Mouse (Mus musculus): ENCODE results near the gene Timmdc1. TPM values are rescaled to one million over a fixed set of nuclear protein-coding genes. Genes with fewer than 3 reads are reported as not detected.

The Timmdc1 gene
- total and polyA plus RNA-seq, 2 experiments from 2014 or later: 47.4 to 90.1 TPM

DNA sequence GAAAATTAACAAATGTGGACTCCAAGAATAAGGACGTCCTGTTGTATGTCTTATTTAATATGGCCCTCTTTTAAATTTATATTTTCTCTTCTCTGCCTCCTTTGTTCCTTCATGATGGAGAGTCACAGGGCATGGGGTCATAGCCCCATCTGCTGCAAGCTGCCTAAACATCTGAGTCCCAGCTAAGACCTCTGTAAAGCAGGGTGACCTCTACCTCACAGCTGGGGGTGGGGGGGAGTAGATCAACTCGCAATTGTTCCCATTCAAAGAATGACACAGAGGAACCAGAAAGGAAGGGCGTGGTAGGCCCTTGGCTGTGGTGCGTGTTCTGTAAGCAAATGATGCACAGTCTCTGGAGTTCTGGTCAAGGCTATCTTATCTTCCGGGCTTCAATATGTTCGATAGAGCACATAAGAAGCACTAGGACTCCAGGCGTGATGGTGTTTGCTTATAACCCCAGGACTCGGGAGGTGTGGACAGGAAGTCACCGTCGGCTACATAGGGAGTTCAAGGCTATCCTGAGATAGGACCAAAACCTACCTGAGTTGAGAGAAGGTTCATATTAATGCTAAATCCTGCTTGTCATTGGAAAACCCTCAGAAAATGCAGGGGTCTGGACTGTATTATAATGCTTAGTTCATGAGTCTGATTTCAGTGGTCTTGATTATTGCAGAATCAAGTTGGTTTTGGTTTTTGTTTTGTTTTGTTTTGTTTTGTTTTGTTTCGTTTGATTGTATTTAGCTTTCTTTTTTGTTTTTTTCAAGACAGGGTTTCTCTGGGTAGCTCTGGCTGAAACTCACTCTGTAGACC is 50.6 kb downstream of the Timmdc1 start:
- peaks cover 12% of the 10 kb centered on the region for H3K4me1 ChIP-seq (ENCODE audit: control insufficient read depth, insufficient read depth)
- no peak overlapping the region for H3K27ac ChIP-seq (ENCODE audit: low read depth)
- no peak for TF ChIP-seq EP300 (IDR thresholded peaks at IDR 0.05; ENCODE audit: low read depth)
- TF ChIP-seq CTCF (IDR thresholded peaks at IDR 0.05; ENCODE audit: low read depth): no peak
- DNase-seq (ENCODE audit: low spot score) (no peak), ATAC-seq (ENCODE audit: insufficient read depth, low read depth) (no peak)
- no peak overlapping the region for H3K4me3 ChIP-seq (ENCODE audit: low read depth, low read length)
- no peak overlapping the region for H3K4me2 ChIP-seq (ENCODE audit: low read depth, low read length)
- H3K27me3 ChIP-seq (ENCODE audit: control insufficient read depth, insufficient read depth, low read length): no peaks in the 10 kb centered on the region
- WGBS: 68% methylated on average over 11 of the region's 11 CpGs
- H3K9ac ChIP-seq (replicated peaks; ENCODE audit: low read depth, low read length): no peak overlapping the region
- H3K9me3 ChIP-seq (replicated peaks; ENCODE audit: control insufficient read depth, low read length): no peaks in the 10 kb centered on the region
- no peaks in the 10 kb centered on the region for H3K36me3 ChIP-seq (replicated peaks; ENCODE audit: control insufficient read depth, insufficient read depth, low read length)

DNA sequence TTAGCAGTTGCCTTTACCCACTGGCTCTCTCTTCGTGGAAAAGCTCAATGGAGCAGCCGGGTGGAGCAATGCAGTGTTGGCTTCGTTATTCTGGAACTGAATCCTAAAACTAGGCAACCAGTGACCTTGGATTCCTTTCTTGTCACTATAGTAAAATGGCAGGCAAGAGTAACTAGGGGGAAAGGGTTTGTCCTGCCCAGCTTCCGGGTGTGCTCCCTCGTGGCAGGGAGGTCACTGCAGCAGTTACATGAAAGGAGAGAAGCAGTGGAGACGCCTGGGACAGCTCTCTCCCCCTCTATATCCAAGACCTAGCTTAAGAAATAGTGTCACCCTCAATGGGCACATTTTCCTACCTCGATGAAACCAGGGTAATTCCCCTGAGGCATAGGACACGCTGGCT is 53.0 kb downstream of the Timmdc1 start:
- no peaks in the 10 kb centered on the region for H3K36me3 ChIP-seq (replicated peaks; ENCODE audit: control insufficient read depth, insufficient read depth, low read length)
- H3K9me3 ChIP-seq (replicated peaks; ENCODE audit: control insufficient read depth, low read length): no peaks in the 10 kb centered on the region
- no peak for DNase-seq (ENCODE audit: low spot score)
- H3K27me3 ChIP-seq (ENCODE audit: control insufficient read depth, insufficient read depth, low read length): no peaks in the 10 kb centered on the region
- H3K4me3 ChIP-seq (ENCODE audit: low read depth, low read length): no peak overlapping the region
- H3K27ac ChIP-seq (ENCODE audit: low read depth): no peak overlapping the region
- TF ChIP-seq EP300 (IDR thresholded peaks at IDR 0.05; ENCODE audit: low read depth): no peak
- WGBS: 75% methylated on average over 8 of the region's 8 CpGs
- ATAC-seq (ENCODE audit: insufficient read depth, low read depth): no peak
- H3K4me2 ChIP-seq (ENCODE audit: low read depth, low read length): no peak overlapping the region
- no peak overlapping the region for H3K9ac ChIP-seq (replicated peaks; ENCODE audit: low read depth, low read length)
- H3K4me1 ChIP-seq (ENCODE audit: control insufficient read depth, insufficient read depth): peaks cover 4% of the 10 kb centered on the region; the same call in 1 of the 2 replicates

DNA sequence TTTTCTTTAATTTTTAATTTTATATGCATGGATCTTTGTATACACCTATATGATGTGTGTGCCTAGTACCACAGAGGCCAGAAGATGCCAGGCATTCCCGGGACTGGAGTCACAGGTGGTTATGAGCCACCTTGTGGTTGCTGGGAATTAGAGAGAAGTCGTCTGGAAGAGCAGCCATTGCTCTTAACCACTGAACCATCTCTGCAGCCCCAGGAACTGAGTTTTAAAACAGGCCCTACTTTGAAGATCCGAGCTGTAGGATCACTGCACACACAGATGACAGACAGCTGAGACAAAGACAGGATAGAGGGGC is 53.8 kb downstream of the Timmdc1 start:
- DNase-seq (ENCODE audit: low spot score): no peak
- ATAC-seq (ENCODE audit: insufficient read depth, low read depth): no peak
- Histone ChIP-seq H3K4me2 (ENCODE audit: low read depth, low read length) (no peak overlapping the region), H3K27me3 (ENCODE audit: control insufficient read depth, insufficient read depth, low read length) (no peaks in the 10 kb centered on the region), H3K27ac (ENCODE audit: low read depth) (no peak overlapping the region), H3K4me1 (ENCODE audit: control insufficient read depth, insufficient read depth) (peaks cover 4% of the 10 kb centered on the region; the same call in 1 of the 2 replicates), H3K4me3 (ENCODE audit: low read depth, low read length) (no peak overlapping the region), H3K9me3 (replicated peaks; ENCODE audit: control insufficient read depth, low read length) (no peaks in the 10 kb centered on the region), H3K36me3 (replicated peaks; ENCODE audit: control insufficient read depth, insufficient read depth, low read length) (no peaks in the 10 kb centered on the region), H3K9ac (replicated peaks; ENCODE audit: low read depth, low read length) (no peak overlapping the region)
- peak; percentile 21 for TF ChIP-seq CTCF (IDR thresholded peaks at IDR 0.05; ENCODE audit: low read depth)
- no peak for TF ChIP-seq EP300 (IDR thresholded peaks at IDR 0.05; ENCODE audit: low read depth)
- 28% methylated on average over 3 of the region's 3 CpGs for WGBS

DNA sequence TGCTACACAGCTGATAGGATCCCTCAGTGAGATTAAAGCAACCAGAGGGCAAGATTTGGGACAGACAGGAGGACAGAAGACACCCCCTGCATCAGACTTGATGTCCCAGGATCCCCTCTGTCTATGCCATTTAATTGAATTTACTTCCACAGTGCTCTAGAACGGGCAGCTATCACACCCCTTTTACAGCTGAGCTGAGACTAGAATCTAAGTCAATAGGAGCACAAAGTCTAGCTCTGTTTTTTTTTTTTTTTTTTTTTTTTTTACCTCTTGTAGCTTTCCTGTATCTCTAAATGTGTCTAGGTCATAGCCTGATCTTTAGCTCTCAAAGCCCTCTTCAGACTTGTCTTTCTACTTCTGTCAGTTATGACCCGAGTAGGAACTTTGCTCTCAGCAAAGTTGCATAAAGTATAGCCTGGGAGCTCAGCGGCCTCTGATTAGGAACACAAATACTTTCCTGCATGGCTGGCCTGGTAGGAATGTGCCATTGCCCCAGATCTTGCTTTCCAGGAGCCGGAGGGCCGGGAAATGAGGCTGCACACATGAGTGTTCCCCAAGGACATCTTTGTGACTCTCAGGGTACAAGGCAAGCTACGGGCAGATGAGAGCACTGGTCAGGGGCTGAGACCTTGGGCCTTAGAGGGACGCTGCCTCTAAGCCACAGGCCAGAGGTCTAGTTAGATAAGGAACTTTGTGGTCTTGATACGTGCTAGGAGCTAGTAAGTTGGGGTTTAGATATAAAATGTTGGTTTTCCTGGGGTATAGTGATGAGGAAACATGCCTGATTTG is 54.4 kb downstream of the Timmdc1 start:
- DNase-seq (ENCODE audit: low spot score) (peak; percentile 17), ATAC-seq (ENCODE audit: insufficient read depth, low read depth) (peak; percentile 36; the same call in 1 of the 2 replicates)
- Histone ChIP-seq H3K27me3 (ENCODE audit: control insufficient read depth, insufficient read depth, low read length) (no peaks in the 10 kb centered on the region), H3K9me3 (replicated peaks; ENCODE audit: control insufficient read depth, low read length) (no peaks in the 10 kb centered on the region), H3K4me1 (ENCODE audit: control insufficient read depth, insufficient read depth) (peaks cover 4% of the 10 kb centered on the region; the same call in 1 of the 2 replicates), H3K4me2 (ENCODE audit: low read depth, low read length) (no peak overlapping the region), H3K9ac (replicated peaks; ENCODE audit: low read depth, low read length) (no peak overlapping the region), H3K36me3 (replicated peaks; ENCODE audit: control insufficient read depth, insufficient read depth, low read length) (no peaks in the 10 kb centered on the region), H3K4me3 (ENCODE audit: low read depth, low read length) (no peak overlapping the region), H3K27ac (ENCODE audit: low read depth) (no peak overlapping the region)
- TF ChIP-seq EP300 (IDR thresholded peaks at IDR 0.05; ENCODE audit: low read depth) (no peak), CTCF (IDR thresholded peaks at IDR 0.05; ENCODE audit: low read depth) (no peak)
- WGBS: 52% methylated on average over 8 of the region's 8 CpGs

DNA sequence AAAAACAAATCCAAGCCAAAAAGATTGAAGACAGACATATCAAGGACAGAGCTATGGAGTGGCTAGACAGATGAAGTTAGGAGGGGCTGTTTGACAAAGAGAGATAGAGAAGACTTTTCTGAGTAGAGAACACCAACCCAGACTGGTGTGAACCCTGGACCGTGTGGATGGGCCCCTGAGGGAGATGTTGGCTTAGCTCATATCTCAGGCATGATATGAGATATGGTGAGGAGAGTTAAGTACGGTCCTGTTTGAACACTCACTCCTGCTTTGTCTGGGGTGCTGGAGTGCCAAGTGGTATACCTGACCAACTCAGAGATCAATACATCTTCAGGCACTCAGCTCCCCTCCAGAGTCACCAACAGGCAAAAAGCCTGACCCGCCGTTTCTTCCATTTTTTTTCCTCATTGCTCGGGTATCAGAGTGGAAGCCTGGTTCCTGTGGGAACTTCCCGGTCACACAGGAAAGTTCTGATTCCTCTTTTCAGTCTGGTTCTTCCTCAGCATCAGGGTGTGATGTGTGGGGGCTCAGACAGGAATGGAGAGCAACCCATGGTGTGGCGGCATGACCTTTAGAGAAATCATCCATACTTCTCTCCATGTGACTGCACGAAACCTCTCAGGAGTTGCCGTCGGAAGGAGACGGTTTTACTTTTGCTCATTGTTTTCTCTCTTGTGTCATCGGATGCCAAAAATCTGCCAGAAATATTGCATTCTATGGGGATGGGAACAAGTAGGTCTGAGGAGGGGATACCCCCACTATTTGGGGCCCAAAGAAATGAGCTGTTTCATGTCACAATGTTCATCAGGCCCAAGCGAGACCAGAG is 55.2 kb downstream of the Timmdc1 start:
- no peak for DNase-seq (ENCODE audit: low spot score)
- WGBS: 70% methylated on average over 13 of the region's 13 CpGs
- no peak for TF ChIP-seq CTCF (IDR thresholded peaks at IDR 0.05; ENCODE audit: low read depth)
- no peak for TF ChIP-seq EP300 (IDR thresholded peaks at IDR 0.05; ENCODE audit: low read depth)
- Histone ChIP-seq H3K27me3 (ENCODE audit: control insufficient read depth, insufficient read depth, low read length) (no peaks in the 10 kb centered on the region), H3K4me1 (ENCODE audit: control insufficient read depth, insufficient read depth) (peaks cover 4% of the 10 kb centered on the region; the same call in 1 of the 2 replicates), H3K4me2 (ENCODE audit: low read depth, low read length) (no peak overlapping the region), H3K4me3 (ENCODE audit: low read depth, low read length) (no peak overlapping the region), H3K9me3 (replicated peaks; ENCODE audit: control insufficient read depth, low read length) (no peaks in the 10 kb centered on the region), H3K27ac (ENCODE audit: low read depth) (no peak overlapping the region), H3K36me3 (replicated peaks; ENCODE audit: control insufficient read depth, insufficient read depth, low read length) (no peaks in the 10 kb centered on the region), H3K9ac (replicated peaks; ENCODE audit: low read depth, low read length) (no peak overlapping the region)
- no peak for ATAC-seq (ENCODE audit: insufficient read depth, low read depth)

All from heart, postnatal 0 days (tissue).